13 mouse cellular contexts compared by ENCODE assay signal in the genomic region with DNA sequence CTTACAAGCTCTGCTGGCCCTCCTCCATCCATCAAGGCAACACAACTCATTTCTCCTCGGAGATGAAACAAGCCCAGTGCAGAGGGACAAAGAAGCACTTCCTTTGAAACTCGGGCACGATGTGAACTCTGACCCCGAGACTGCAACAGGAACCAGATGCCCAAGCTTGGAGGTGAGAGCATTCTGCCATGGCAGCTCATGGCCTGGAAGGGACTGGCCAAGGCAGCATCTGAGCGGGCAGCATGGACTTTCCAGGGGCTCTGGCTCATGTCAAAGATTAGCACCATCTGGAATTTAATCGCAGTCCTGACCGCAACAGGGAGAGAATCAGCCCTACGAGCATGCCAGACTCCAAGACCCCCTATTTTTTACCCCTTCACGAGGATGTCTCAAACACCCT.
DNase-seq lines count a peak whose midpoint lies in the region; ATAC-seq lines count a peak whose summit lies in the region.
"Had no signal": no experiment of that assay in that cellular context is flagged by ENCODE, and none has a peak within 500 bp of the region (broad histone marks: within the 10 kb centered on the region; RNA-seq: fewer than 3 reads in every experiment).

No protein-coding gene starts in this region.

- H3K36me3 ChIP-seq in heart, embryonic 12.5 days = no peaks in the 10 kb centered on the region
- H3K36me3 ChIP-seq in embryonic facial prominence, embryonic 10.5 days (replicated peaks) = peaks cover 10% of the 10 kb centered on the region; the same call in 1 of the 2 replicates
- H3K36me3 ChIP-seq in limb, embryonic 13.5 days = no peaks in the 10 kb centered on the region
- H3K36me3 ChIP-seq: liver, embryonic 15.5 days had no signal

- no peak for DNase-seq in heart, adult 9 months (ENCODE audit: low spot score in 2 of 2)
- DNase-seq in embryo, embryonic 10 days (ENCODE audit: low spot score) = peak; percentile 82
- peak; percentile 68 for DNase-seq in embryonic facial prominence, embryonic 10.5 days (ENCODE audit: low spot score)
- no peak for DNase-seq in right cerebral cortex, adult 2 months (ENCODE audit: low spot score in 2 of 2)
- DNase-seq in lung, postnatal 10 days = no peak
- DNase-seq: cerebellum, postnatal 25 days; thymus, postnatal 25 days had no signal

- peaks cover 29% of the 10 kb centered on the region for H3K4me1 ChIP-seq in heart, embryonic 12.5 days (replicated peaks)
- H3K4me1 ChIP-seq in embryonic facial prominence, embryonic 10.5 days = peaks cover 56% of the 10 kb centered on the region
- H3K4me1 ChIP-seq in limb, embryonic 13.5 days = peaks cover 95% of the 10 kb centered on the region
- H3K4me1 ChIP-seq: liver, embryonic 15.5 days had no signal

- peak overlapping the region; percentile 6; the same call in 1 of the 2 replicates for H3K4me2 ChIP-seq in heart, embryonic 12.5 days
- H3K4me2 ChIP-seq in limb, embryonic 13.5 days (replicated peaks) = peak overlapping the region; percentile 16; the same call in 1 of the 2 replicates
- H3K4me2 ChIP-seq: liver, embryonic 15.5 days had no signal

- no peaks in the 10 kb centered on the region for H3K9me3 ChIP-seq in heart, embryonic 12.5 days (replicated peaks)
- no peaks in the 10 kb centered on the region for H3K9me3 ChIP-seq in embryonic facial prominence, embryonic 10.5 days
- H3K9me3 ChIP-seq in limb, embryonic 13.5 days = no peaks in the 10 kb centered on the region
- H3K9me3 ChIP-seq: liver, embryonic 15.5 days had no signal

- WGBS in heart, embryonic 12.5 days = 14% methylated on average over 9 of the region's 9 CpGs
- 38% methylated on average over 9 of the region's 9 CpGs for WGBS in embryonic facial prominence, embryonic 10.5 days
- WGBS in limb, embryonic 13.5 days = 6% methylated on average over 9 of the region's 9 CpGs

- 0 out of 2 replicates have a peak, but pooled peaks have one; percentile 36 for ATAC-seq in heart, embryonic 12.5 days (ENCODE audit: insufficient number of reproducible peaks, low FRiP score)
- no peak for ATAC-seq in limb, embryonic 13.5 days (ENCODE audit: low FRiP score, low read depth)
- ATAC-seq: CD4-positive, CD25-positive, alpha-beta regulatory T cell, adult 4 months; inflammation-experienced regulatory T-cells, adult 6 months had no signal

- no peaks in the 10 kb centered on the region for H3K27me3 ChIP-seq in heart, embryonic 12.5 days (replicated peaks)
- peaks cover 12% of the 10 kb centered on the region; the same call in 1 of the 2 replicates for H3K27me3 ChIP-seq in embryonic facial prominence, embryonic 10.5 days (replicated peaks; ENCODE audit: low read depth, poor library complexity, severe bottlenecking)
- no peaks in the 10 kb centered on the region for H3K27me3 ChIP-seq in limb, embryonic 13.5 days
- H3K27me3 ChIP-seq: liver, embryonic 15.5 days had no signal

- H3K27ac ChIP-seq in heart, embryonic 12.5 days (ENCODE audit: poor library complexity, severe bottlenecking) = 0 out of 2 replicates have a peak overlapping the region, but pooled peaks have one; percentile 15
- H3K27ac ChIP-seq in embryonic facial prominence, embryonic 10.5 days (replicated peaks) = peak overlapping the region; percentile 73
- peak overlapping the region; percentile 22; the same call in 1 of the 2 replicates for H3K27ac ChIP-seq in limb, embryonic 13.5 days
- H3K27ac ChIP-seq: kidney, postnatal 0 days; liver, embryonic 15.5 days had no signal

- no peak overlapping the region for H3K9ac ChIP-seq in heart, embryonic 12.5 days
- H3K9ac ChIP-seq in limb, embryonic 13.5 days = no peak overlapping the region
- H3K9ac ChIP-seq: liver, embryonic 15.5 days had no signal

- H3K4me3 ChIP-seq in heart, embryonic 12.5 days = no peak overlapping the region
- H3K4me3 ChIP-seq in embryonic facial prominence, embryonic 10.5 days = 0 out of 2 replicates have a peak overlapping the region, but pooled peaks have one; percentile 5
- H3K4me3 ChIP-seq in limb, embryonic 13.5 days = no peak overlapping the region
- H3K4me3 ChIP-seq: liver, embryonic 15.5 days had no signal

Comparison
In these comparisons a context has a peak if more than half of its experiments do, and no peak if none do; other contexts are left out.
1. H3K27ac ChIP-seq: peak in every context shown above with its lines; median percentile 73 in embryonic facial prominence, embryonic 10.5 days; 22 in limb, embryonic 13.5 days; 15 in heart, embryonic 12.5 days.
2. DNase-seq: peak in embryo, embryonic 10 days (single experiment) and embryonic facial prominence, embryonic 10.5 days (single experiment); none in heart, adult 9 months (0 of 2), right cerebral cortex, adult 2 months (0 of 2) and lung, postnatal 10 days (single experiment).